Mouse (Mus musculus): ENCODE data around the gene Nek1. TPM values are rescaled to one million over a fixed set of nuclear protein-coding genes. Genes with fewer than 3 reads are reported as not detected.
A peak's percentile ranks its signal among the peaks of the same experiment; 100 is the strongest.

Nek1 gene
- 12.6 and 14.4 TPM in 2 replicates for polyA plus RNA-seq (2014; fragmentation: Nextera tagmentation; extraction: Ambion mirVana)

- Histone ChIP-seq H3K27ac (replicated peaks in 1 of 2; ENCODE audit: control insufficient read depth in 1 of 2, insufficient read depth in 1 of 2, low read depth in 2 of 2, low read length in 2 of 2) (peak within 1 kb of the TSS; percentile 96 to 99), H3K27me3 (ENCODE audit: control insufficient read depth, insufficient read depth, low read length) (no peaks in the 10 kb centered on the region), H3K36me3 (ENCODE audit: control insufficient read depth, insufficient read depth, low read length) (no peaks in the 10 kb centered on the region), H3K4me3 (ENCODE audit: control insufficient read depth in 1 of 2, insufficient read depth in 1 of 2, low read depth in 1 of 2, low read length in 2 of 2) (peak within 1 kb of the TSS; percentile 83 to 96), H3K4me1 (ENCODE audit: control insufficient read depth in 2 of 2, insufficient read depth in 2 of 2, low read length in 2 of 2) (peaks cover 0 to 12% of the 10 kb centered on the region in 2 experiments; a peak in 1 of 4 replicates), H3K4me2 (ENCODE audit: low read length) (peak within 1 kb of the TSS; percentile 85), H3K9me3 (ENCODE audit: control insufficient read depth, low read length) (no peaks in the 10 kb centered on the region), H3K9ac (ENCODE audit: low read length) (peak within 1 kb of the TSS; percentile 81)
- under 1% methylated on average over 56 of the region's 57 CpGs for WGBS
- ATAC-seq (ENCODE audit: insufficient number of reproducible peaks, insufficient read depth, low FRiP score, low read depth): peak; percentile 95
These were observed at the start of gene Nek1 for GRCm38 (mm10) chr8:60992910-60993638. TSS of gene Nek1 (plus strand) at chr8:60993195.

- no peak for ATAC-seq (ENCODE audit: insufficient number of reproducible peaks, insufficient read depth, low FRiP score, low read depth)
- no peak overlapping the region for H3K27ac ChIP-seq (replicated peaks in 1 of 2; ENCODE audit: control insufficient read depth in 1 of 2, insufficient read depth in 1 of 2, low read depth in 2 of 2, low read length in 2 of 2)
These were observed 45.5 kb upstream of the Nek1 start for GRCm38 (mm10) chr8:60947503-60947902.

GRCm38 (mm10) chr8:60949859-60950258 is 43.1 kb upstream of the Nek1 start:
- Histone ChIP-seq H3K27me3 (ENCODE audit: control insufficient read depth, insufficient read depth, low read length) (no peaks in the 10 kb centered on the region), H3K4me2 (ENCODE audit: low read length) (peak overlapping the region; percentile 28), H3K9me3 (ENCODE audit: control insufficient read depth, low read length) (no peaks in the 10 kb centered on the region), H3K9ac (ENCODE audit: low read length) (no peak overlapping the region), H3K4me3 (ENCODE audit: control insufficient read depth in 1 of 2, insufficient read depth in 1 of 2, low read depth in 1 of 2, low read length in 2 of 2) (no peak overlapping the region), H3K4me1 (ENCODE audit: control insufficient read depth in 2 of 2, insufficient read depth in 2 of 2, low read length in 2 of 2) (peaks cover 3 to 32% of the 10 kb centered on the region in 2 experiments), H3K36me3 (ENCODE audit: control insufficient read depth, insufficient read depth, low read length) (no peaks in the 10 kb centered on the region), H3K27ac (replicated peaks in 1 of 2; ENCODE audit: control insufficient read depth in 1 of 2, insufficient read depth in 1 of 2, low read depth in 2 of 2, low read length in 2 of 2) (peak overlapping the region in 1 of 2 experiments; percentile 50; a peak in 2 of 4 replicates)
- 24% methylated on average over 4 of the region's 4 CpGs for WGBS
- no peak for ATAC-seq (ENCODE audit: insufficient number of reproducible peaks, insufficient read depth, low FRiP score, low read depth)

More at GRCm38 (mm10) chr8:60947503-60947902, 45.5 kb upstream of the Nek1 start:
- Histone ChIP-seq H3K9me3 (ENCODE audit: control insufficient read depth, low read length) (peaks cover 2% of the 10 kb centered on the region; the same call in 1 of the 2 replicates), H3K9ac (ENCODE audit: low read length) (no peak overlapping the region), H3K4me2 (ENCODE audit: low read length) (no peak overlapping the region), H3K4me3 (ENCODE audit: control insufficient read depth in 1 of 2, insufficient read depth in 1 of 2, low read depth in 1 of 2, low read length in 2 of 2) (no peak overlapping the region), H3K27me3 (ENCODE audit: control insufficient read depth, insufficient read depth, low read length) (no peaks in the 10 kb centered on the region), H3K36me3 (ENCODE audit: control insufficient read depth, insufficient read depth, low read length) (no peaks in the 10 kb centered on the region), H3K4me1 (ENCODE audit: control insufficient read depth in 2 of 2, insufficient read depth in 2 of 2, low read length in 2 of 2) (peaks cover 3 to 27% of the 10 kb centered on the region in 2 experiments)

GRCm38 (mm10) chr8:60951271-60951670 is 41.7 kb upstream of the Nek1 start:
- H3K4me1 ChIP-seq (ENCODE audit: control insufficient read depth in 2 of 2, insufficient read depth in 2 of 2, low read length in 2 of 2): peaks cover 3 to 32% of the 10 kb centered on the region in 2 experiments
- H3K36me3 ChIP-seq (ENCODE audit: control insufficient read depth, insufficient read depth, low read length): no peaks in the 10 kb centered on the region
- ATAC-seq (ENCODE audit: insufficient number of reproducible peaks, insufficient read depth, low FRiP score, low read depth): no peak
- H3K9me3 ChIP-seq (ENCODE audit: control insufficient read depth, low read length): no peaks in the 10 kb centered on the region
- no peak overlapping the region for H3K4me3 ChIP-seq (ENCODE audit: control insufficient read depth in 1 of 2, insufficient read depth in 1 of 2, low read depth in 1 of 2, low read length in 2 of 2)
- H3K4me2 ChIP-seq (ENCODE audit: low read length): no peak overlapping the region
- H3K27ac ChIP-seq (replicated peaks in 1 of 2; ENCODE audit: control insufficient read depth in 1 of 2, insufficient read depth in 1 of 2, low read depth in 2 of 2, low read length in 2 of 2): no peak overlapping the region
- H3K9ac ChIP-seq (ENCODE audit: low read length): no peak overlapping the region; the same call in 1 of the 2 replicates
- WGBS: 70% methylated on average over 4 of the region's 4 CpGs
- no peaks in the 10 kb centered on the region for H3K27me3 ChIP-seq (ENCODE audit: control insufficient read depth, insufficient read depth, low read length)

- peaks cover 3 to 32% of the 10 kb centered on the region in 2 experiments for H3K4me1 ChIP-seq (ENCODE audit: control insufficient read depth in 2 of 2, insufficient read depth in 2 of 2, low read length in 2 of 2)
- no peaks in the 10 kb centered on the region for H3K27me3 ChIP-seq (ENCODE audit: control insufficient read depth, insufficient read depth, low read length)
- H3K9ac ChIP-seq (ENCODE audit: low read length): no peak overlapping the region
- H3K4me3 ChIP-seq (ENCODE audit: control insufficient read depth in 1 of 2, insufficient read depth in 1 of 2, low read depth in 1 of 2, low read length in 2 of 2): no peak overlapping the region
- no peak overlapping the region for H3K27ac ChIP-seq (replicated peaks in 1 of 2; ENCODE audit: control insufficient read depth in 1 of 2, insufficient read depth in 1 of 2, low read depth in 2 of 2, low read length in 2 of 2)
- H3K36me3 ChIP-seq (ENCODE audit: control insufficient read depth, insufficient read depth, low read length): no peaks in the 10 kb centered on the region
- no peaks in the 10 kb centered on the region for H3K9me3 ChIP-seq (ENCODE audit: control insufficient read depth, low read length)
- ATAC-seq (ENCODE audit: insufficient number of reproducible peaks, insufficient read depth, low FRiP score, low read depth): no peak
- H3K4me2 ChIP-seq (ENCODE audit: low read length): no peak overlapping the region
- WGBS: 95% methylated on average over 1 of the region's 1 CpGs
These were observed 41.2 kb upstream of the Nek1 start for GRCm38 (mm10) chr8:60951757-60952156.

GRCm38 (mm10) chr8:60952803-60953202 is 40.2 kb upstream of the Nek1 start:
- no peaks in the 10 kb centered on the region for H3K27me3 ChIP-seq (ENCODE audit: control insufficient read depth, insufficient read depth, low read length)
- peak overlapping the region; percentile 53 for H3K4me2 ChIP-seq (ENCODE audit: low read length)
- H3K9me3 ChIP-seq (ENCODE audit: control insufficient read depth, low read length): no peaks in the 10 kb centered on the region
- H3K9ac ChIP-seq (ENCODE audit: low read length): peak overlapping the region; percentile 56
- 52% methylated on average over 5 of the region's 5 CpGs for WGBS
- no peak overlapping the region for H3K27ac ChIP-seq (replicated peaks in 1 of 2; ENCODE audit: control insufficient read depth in 1 of 2, insufficient read depth in 1 of 2, low read depth in 2 of 2, low read length in 2 of 2)
- peak overlapping the region in 1 of 2 experiments; percentile 19; a peak in 1 of 4 replicates for H3K4me3 ChIP-seq (ENCODE audit: control insufficient read depth in 1 of 2, insufficient read depth in 1 of 2, low read depth in 1 of 2, low read length in 2 of 2)
- no peak for ATAC-seq (ENCODE audit: insufficient number of reproducible peaks, insufficient read depth, low FRiP score, low read depth)
- H3K36me3 ChIP-seq (ENCODE audit: control insufficient read depth, insufficient read depth, low read length): no peaks in the 10 kb centered on the region
- peaks cover 3 to 32% of the 10 kb centered on the region in 2 experiments for H3K4me1 ChIP-seq (ENCODE audit: control insufficient read depth in 2 of 2, insufficient read depth in 2 of 2, low read length in 2 of 2)

GRCm38 (mm10) chr8:60954281-60955014 is 38.5 kb upstream of the Nek1 start:
- Histone ChIP-seq H3K27me3 (ENCODE audit: control insufficient read depth, insufficient read depth, low read length) (no peaks in the 10 kb centered on the region), H3K4me1 (ENCODE audit: control insufficient read depth in 2 of 2, insufficient read depth in 2 of 2, low read length in 2 of 2) (peaks cover 3 to 29% of the 10 kb centered on the region in 2 experiments), H3K9me3 (ENCODE audit: control insufficient read depth, low read length) (no peaks in the 10 kb centered on the region), H3K9ac (ENCODE audit: low read length) (peak overlapping the region; percentile 76), H3K27ac (replicated peaks in 1 of 2; ENCODE audit: control insufficient read depth in 1 of 2, insufficient read depth in 1 of 2, low read depth in 2 of 2, low read length in 2 of 2) (peak overlapping the region; percentile 99), H3K36me3 (ENCODE audit: control insufficient read depth, insufficient read depth, low read length) (no peaks in the 10 kb centered on the region), H3K4me2 (ENCODE audit: low read length) (peak overlapping the region; percentile 79), H3K4me3 (ENCODE audit: control insufficient read depth in 1 of 2, insufficient read depth in 1 of 2, low read depth in 1 of 2, low read length in 2 of 2) (peak overlapping the region; percentile 49 to 66)
- peak; percentile 93 for ATAC-seq (ENCODE audit: insufficient number of reproducible peaks, insufficient read depth, low FRiP score, low read depth)
- 1% methylated on average over 15 of the region's 15 CpGs for WGBS
